Mouse (Mus musculus) kidney, postnatal 14 days (tissue): ENCODE data around the gene Apc2.

Source experiments
- DNase-seq: peaks from one replicate; pipeline ENCODE4 v3.0.0; 2022; ENCODE audit warnings: mixed read lengths

Gene Apc2

GRCm38 (mm10) chr10:80321670-80322581, 26.1 kb downstream of the Apc2 start:
- DNase-seq = no peak

DNA sequence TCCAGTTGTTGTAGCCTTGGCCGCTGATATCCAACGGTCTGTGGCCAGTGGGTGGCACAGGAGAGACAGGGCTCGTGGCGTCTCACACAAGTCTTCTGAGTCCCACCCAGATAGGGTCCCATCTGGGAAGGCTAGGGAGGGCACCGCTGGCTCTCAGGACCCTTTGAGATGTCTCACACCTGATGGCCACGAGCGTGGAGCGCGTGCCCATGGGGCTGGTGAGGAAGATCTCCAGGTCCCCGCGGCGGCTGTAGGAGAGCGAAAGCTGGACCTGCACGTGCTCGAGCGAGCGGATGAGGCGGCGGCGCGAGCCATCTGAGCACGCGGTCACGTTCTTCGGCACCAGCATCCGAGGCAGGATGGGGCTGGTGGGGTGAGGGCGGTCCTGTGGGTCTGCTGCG, 27.0 kb downstream of the Apc2 start:
- peak; percentile 40 for DNase-seq

- peak; percentile 85 for DNase-seq
Observed at GRCm38 (mm10) chr10:80323261-80324119, 27.7 kb downstream of the Apc2 start.

DNA sequence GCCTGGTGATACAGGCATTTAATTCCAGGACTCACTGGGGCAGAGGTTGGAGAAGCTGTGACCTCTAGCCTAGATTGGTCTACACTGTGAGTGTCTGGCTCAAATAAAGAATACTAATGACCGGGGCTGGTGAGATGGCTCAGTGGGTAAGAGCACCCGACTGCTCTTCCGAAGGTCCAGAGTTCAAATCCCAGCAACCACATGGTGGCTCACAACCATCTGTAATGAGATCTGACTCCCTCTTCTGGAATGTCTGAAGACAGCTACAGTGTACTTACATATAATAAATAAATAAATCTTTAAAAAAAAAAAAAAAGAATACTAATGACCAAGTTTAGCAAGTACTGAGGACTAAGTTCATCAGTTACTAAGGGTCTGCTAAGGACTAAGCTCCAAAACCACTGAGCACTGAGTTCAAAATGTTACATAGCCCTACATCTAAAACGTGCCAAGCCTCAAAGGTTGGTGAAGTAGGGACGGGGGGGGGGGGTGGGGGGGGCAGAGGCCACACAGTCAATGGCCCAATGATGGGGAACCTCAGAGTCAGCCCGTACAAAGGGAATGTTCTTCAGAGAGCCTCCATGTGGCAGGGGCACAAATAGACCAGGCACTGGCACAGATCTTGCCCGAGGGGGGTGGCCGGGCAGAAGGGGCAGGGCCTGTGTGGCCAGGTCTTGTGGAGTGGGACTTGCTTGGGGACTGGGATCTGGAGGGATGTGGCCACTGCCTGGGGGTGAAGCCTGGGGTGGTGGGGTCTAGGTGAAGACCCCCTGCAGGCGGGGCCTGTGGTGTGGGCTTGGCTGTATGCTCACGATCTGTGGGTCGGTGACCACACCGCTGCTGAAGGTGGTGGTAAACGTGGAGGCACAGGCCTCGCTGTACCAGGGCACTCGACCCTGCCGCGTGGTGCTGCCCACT, 28.6 kb downstream of the Apc2 start:
- DNase-seq = no peak

DNA sequence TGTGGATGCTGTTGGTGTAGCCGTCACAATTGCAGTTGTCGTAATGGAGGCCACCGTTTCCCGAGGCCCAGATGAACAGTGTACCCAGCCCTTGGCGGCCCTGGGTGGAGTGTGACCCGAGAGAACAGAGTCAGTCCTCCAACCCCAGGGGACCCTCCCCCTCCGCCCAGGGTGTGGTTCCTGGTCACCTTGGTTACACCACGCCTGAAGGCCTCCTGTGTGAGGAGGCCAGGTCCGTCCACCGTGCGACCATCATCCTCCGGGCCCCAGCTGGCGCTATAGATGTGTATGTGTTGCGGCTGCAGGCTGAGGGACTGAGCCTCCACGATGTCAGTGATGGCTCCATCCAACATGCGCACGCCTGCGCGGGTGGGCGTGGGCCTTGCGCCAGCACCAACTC, 29.3 kb downstream of the Apc2 start:
- no peak for DNase-seq

DNA sequence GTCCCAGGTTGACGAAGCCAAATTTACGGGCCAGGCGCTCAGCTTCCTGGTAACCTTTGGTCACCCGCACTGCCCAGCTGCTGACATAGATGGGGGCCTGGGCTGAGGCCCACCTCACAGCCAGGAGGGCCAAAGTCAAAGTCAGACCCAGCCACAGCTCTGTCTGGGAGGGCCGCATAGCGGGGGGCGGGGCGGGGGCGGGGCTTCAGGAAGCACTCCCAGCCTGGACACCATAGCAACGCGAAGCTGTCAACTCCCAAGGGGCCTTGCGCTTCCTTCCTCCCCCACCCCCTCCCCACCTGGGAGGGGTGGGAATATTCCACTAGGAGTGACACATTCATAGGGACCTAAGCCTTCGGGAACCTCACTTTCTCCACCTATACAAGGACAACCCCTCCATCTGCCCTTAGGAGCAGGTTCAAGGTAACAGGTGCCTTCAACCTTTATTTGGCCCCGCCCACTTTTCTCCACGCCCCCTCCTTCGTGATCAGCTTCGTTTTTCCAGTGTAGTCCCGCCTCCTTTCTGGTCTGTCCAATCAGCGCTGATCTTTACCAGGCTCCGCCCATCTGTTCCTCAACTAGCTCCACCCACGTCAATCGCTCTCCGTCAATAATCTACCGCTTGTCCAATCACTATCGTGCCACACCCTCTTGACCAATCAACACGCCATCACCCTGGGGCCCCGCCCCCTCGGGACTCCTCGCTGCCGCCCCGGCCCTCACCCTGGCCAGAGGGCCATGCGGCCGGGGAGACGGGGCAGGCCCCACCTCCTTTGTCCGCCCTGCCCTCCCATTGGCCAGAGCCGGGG, 33.7 kb downstream of the Apc2 start, which contains the start of the genes Pcsk4 and Reep6:
Pcsk4 (minus strand) TSS at position 226 of the 809 bp plus-strand sequence.
Reep6 (plus strand) TSS at position 681 of the 809 bp plus-strand sequence.
- DNase-seq = peak; percentile 99

- no peak for DNase-seq
Observed at GRCm38 (mm10) chr10:80330084-80330483, 34.3 kb downstream of the Apc2 start.

- DNase-seq = no peak
Observed at GRCm38 (mm10) chr10:80330888-80331287, 35.1 kb downstream of the Apc2 start.

GRCm38 (mm10) chr10:80331636-80332524, 36.1 kb downstream of the Apc2 start:
- peak; percentile 30 for DNase-seq

DNA sequence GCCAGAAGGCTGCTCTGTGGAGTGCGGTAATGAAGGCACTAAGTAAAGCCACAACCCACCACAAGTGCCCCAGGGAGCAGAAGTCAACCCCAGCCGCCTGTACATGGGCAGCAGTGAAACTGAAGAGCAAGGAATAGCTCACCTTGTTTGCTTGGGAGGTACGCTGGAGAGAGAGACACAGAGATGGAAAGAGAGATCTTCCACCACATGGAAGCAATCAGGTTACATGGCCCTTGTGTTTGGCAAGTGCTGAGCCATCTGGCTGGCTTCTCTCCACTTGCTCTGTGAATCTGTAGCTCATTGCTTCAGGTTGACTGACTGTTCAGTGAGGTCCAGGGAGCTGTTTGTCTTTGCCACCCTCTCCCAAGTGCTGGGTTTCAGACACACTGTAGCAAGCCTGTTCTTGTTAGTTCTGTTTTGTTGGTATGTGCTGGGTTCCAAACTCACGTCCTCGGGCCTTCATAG, 36.8 kb downstream of the Apc2 start:
- DNase-seq = no peak

- no peak for DNase-seq
Observed at GRCm38 (mm10) chr10:80336263-80336662, 40.5 kb downstream of the Apc2 start.

DNA sequence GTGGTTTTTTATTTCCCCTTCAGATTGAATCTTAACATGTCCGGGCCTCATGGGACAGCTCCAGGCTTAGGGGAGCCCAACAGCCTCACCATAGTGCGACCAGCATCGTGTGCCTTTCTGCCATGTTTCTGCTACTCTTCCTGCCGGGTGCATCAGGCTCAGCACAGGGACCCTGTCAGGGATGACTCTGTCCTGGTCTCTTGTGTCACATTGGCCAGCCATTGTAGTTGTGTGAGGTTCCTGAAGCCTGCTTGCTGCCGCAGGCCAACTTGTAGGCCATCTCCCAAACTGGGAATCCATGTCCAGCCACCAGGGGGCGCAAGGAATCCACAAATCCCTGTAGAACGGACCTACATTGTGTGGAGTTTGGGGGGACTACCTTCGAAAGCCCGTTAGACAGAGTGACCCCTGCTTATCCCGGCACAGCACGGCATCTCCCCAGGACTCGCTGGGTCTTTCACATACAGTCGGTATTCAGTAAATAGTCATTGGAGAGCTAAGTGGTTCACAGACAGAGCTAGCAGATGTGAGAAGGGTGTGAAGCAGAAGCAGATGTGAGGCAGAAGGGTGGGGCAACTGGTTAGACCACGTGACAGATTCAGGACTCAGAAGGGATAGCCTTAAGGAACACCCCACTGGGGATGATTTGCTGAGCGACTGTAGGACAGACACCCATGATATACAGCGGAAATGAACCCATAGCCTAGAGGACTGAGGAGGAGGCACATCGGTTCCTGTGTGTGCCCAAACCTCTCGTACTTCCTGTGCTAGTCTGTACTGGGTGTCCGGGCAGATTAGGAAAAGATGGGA, 44.4 kb downstream of the Apc2 start:
- DNase-seq = peak; percentile 84

DNA sequence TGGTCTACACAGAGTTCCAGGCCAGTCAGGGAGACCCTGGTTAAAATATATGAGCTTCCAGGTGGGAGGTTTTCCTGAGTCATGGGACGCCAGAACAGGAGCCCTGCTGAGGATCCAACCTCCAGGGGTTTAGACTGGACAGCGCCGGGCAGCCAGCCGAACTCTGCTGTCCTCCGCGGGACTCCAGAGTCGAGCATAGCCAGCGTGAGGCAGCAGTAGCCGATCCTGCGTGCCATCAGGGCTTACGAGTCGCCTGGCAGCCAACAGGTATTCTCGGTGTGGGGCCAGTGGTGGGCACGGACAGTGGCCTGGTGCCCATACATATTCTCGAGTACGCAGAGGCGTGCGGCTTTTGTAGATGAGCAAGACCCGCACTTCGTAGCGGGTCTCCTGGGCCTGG, 45.2 kb downstream of the Apc2 start:
- no peak for DNase-seq

DNA sequence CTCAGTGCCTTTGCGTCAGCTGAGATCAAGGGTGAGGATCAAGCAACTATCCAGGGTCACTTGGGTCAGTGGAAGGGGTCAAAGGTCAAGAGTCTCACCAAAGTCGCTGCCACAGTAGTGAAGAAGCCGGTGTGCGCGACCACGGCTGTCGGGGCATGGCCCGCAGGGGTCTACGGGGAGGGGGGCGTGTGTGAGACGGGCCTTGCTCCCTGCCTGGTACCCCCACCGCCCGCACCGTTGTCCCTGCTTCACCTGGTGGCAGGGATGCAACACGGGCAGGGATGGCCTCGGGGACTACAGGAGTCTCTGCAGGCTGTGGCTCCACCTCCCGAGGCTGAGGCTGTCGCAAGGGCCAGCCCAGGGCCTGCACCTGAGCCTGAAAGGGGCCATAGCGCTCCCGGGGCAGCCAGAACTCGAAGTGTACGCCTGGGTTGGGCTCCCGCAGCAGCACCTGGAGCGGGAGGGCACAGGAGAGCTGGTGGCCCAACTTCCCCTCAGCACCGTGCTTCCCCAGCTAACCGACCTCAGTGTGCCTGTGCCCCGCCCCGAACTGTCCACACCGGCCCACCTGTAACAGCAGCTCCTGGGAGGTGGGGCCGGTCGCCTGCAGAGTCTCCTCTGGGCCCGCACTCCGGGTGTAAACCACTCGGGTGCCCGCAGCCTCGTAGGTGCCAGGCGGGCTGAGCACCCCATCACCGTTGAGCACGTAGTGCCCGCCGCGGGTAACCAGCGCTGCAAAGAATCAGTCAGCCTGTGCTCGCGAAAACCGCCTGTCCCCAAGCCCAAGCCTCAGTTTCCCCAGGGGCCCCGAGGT, 45.9 kb downstream of the Apc2 start:
- DNase-seq = no peak

GRCm38 (mm10) chr10:80342305-80342748, 46.5 kb downstream of the Apc2 start:
- no peak for DNase-seq

- peak; percentile 77 for DNase-seq
Observed at GRCm38 (mm10) chr10:80342749-80343424, 47.1 kb downstream of the Apc2 start.

- DNase-seq = no peak
Observed at GRCm38 (mm10) chr10:80343425-80343895, 47.7 kb downstream of the Apc2 start.
